Mouse (Mus musculus): ENCODE measurements at regions not wholly inside any gene's neighbourhood (a gene's known extent, or its start where the extent isn't known, plus 50 kb on each side); places are given as distances from the start of the nearest gene placed in this dataset.
A peak's percentile ranks its signal among the peaks of the same experiment; 100 is the strongest.

DNA sequence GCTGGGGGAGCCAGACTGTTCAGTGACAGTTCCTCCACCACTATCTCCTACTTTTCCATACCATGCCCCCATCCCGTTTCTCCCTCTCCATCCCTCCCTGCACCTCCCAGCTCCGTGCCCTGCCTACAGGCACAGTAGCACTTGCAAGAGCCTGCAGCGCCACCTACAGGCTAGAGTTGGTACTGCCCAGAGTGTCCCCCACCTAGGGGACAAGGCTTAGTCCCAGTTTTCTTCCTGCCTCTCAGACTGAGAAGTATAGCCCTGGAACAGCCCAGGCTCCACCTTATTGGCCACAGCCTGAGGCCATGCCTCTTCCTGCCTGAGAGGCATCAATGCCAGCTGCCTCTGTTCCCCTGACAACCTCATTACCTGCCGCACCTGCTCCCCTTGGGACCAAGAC, 351.3 kb downstream of the Ptpru start:
- Histone ChIP-seq H3K27ac (replicated peaks) (0 out of 2 replicates have a peak overlapping the region, but pooled peaks have one; percentile 50), H3K27me3 (peaks cover 12% of the 10 kb centered on the region), H3K4me3 (no peak overlapping the region), H3K36me3 (no peaks in the 10 kb centered on the region), H3K9me3 (no peaks in the 10 kb centered on the region), H3K4me1 (replicated peaks) (peaks cover 77% of the 10 kb centered on the region), H3K4me2 (no peak overlapping the region), H3K9ac (no peak overlapping the region)
- 6% methylated on average over 4 of the region's 4 CpGs for whole genome bisulfite sequencing
- ATAC-seq (ENCODE audit: low read depth): peak; percentile 29; the same call in 1 of the 2 replicates

DNA sequence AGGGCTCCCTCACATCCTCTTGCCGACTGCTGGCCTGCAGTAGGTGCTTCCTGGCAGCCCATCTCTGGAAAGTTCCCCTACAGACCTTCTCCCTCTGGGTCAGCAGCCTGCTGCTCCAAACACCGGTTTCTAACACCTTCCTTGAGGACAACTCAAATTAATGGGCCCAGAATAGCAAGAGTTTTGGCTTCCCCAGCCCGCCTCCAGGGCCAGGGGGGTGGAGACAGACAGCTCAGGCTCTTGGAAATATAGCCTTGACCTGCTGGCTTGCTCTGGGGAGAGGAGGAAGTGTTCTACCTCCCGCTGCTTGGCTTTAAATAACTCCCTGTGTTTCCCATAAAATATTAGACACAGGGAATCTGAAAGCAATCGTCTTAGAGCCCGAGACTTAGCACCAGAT, 349.8 kb downstream of the Ptpru start:
- ATAC-seq (ENCODE audit: low read depth): no peak

DNA sequence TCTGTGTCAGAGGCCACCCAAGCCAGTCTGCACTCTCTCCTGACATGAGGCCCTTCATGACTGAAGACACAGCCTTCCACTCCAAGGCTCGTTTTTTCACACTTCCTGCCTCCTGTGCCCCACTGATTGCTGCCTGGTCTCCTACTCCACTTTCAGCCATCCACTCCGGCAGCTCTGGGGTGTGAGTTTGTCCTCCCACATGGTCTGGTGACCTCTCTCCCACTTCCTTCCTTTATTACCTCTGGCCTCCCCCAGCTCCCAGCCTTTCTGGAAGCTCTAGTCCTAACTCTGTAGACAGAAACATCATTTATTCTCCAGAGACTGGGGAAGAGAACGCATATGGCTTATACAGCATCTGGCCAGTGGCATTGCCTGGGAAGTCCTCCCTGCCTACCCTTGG, 349.0 kb downstream of the Ptpru start:
- Histone ChIP-seq H3K9ac (no peak overlapping the region), H3K27ac (replicated peaks) (no peak overlapping the region), H3K4me3 (no peak overlapping the region), H3K36me3 (no peaks in the 10 kb centered on the region), H3K4me1 (replicated peaks) (peaks cover 77% of the 10 kb centered on the region), H3K27me3 (peaks cover 12% of the 10 kb centered on the region), H3K9me3 (no peaks in the 10 kb centered on the region), H3K4me2 (no peak overlapping the region)
- WGBS: 50% methylated on average over 3 of the region's 3 CpGs
- no peak for ATAC-seq (ENCODE audit: low read depth)

More for the DNA sequence above, 349.8 kb downstream of the Ptpru start:
- Histone ChIP-seq H3K27ac (replicated peaks) (no peak overlapping the region), H3K9me3 (no peaks in the 10 kb centered on the region), H3K4me1 (replicated peaks) (peaks cover 77% of the 10 kb centered on the region), H3K27me3 (peaks cover 12% of the 10 kb centered on the region), H3K36me3 (no peaks in the 10 kb centered on the region), H3K4me2 (no peak overlapping the region), H3K9ac (no peak overlapping the region), H3K4me3 (no peak overlapping the region)
- 42% methylated on average over 6 of the region's 6 CpGs for WGBS

DNA sequence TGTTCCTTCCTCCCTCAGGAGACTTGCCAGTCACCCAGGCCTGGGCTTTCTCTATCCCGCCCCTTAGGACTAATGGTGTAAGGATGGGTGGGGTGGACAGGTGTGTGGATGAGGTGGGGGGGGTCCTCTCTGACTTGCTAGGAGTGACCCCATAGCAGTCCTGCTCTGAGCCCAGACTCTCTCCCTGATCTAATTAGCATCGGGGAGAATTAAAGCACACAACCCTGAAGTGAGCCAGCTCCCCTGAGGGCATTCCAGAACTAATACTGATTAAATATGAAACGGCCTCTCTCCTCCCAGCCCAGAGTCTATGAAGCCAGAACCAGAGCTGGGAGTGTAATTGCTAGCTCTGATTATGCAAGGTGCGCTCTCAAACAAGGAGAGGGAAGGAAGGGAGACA, 346.1 kb downstream of the Ptpru start:
- Histone ChIP-seq H3K36me3 (no peaks in the 10 kb centered on the region), H3K27me3 (peaks cover 12% of the 10 kb centered on the region), H3K4me1 (replicated peaks) (peaks cover 66% of the 10 kb centered on the region), H3K27ac (replicated peaks) (peak overlapping the region; percentile 71), H3K9ac (no peak overlapping the region), H3K4me2 (no peak overlapping the region), H3K9me3 (no peaks in the 10 kb centered on the region), H3K4me3 (no peak overlapping the region)
- WGBS: 41% methylated on average over 4 of the region's 4 CpGs
- ATAC-seq (ENCODE audit: low read depth): peak; percentile 50; the same call in 1 of the 2 replicates

DNA sequence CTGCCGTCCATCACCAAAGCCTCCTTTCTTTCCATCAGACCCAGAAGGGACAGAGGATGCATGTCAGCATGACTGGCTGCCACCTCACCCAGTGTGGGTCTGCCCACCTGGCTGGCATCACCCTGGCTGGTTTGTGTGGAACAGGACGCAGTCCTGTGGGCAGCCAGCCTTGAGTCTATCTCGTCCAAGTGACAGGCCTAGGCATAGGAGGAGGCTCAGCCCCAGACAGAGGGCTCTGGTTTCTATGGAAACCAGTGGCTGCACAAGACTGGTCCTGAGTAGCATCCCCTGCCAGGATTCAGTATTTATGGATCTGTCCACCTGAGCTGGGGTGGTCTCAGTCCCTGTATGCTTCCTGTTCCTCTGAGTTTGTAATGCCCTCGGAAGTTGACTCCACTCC, 344.4 kb downstream of the Ptpru start:
- WGBS: 48% methylated on average over 4 of the region's 4 CpGs
- peaks cover 9% of the 10 kb centered on the region for H3K27me3 ChIP-seq
- H3K4me1 ChIP-seq (replicated peaks): peaks cover 52% of the 10 kb centered on the region
- H3K27ac ChIP-seq (replicated peaks): no peak overlapping the region
- no peak overlapping the region for H3K4me3 ChIP-seq
- no peaks in the 10 kb centered on the region for H3K9me3 ChIP-seq
- no peaks in the 10 kb centered on the region for H3K36me3 ChIP-seq
- ATAC-seq (ENCODE audit: low read depth): 0 out of 2 replicates have a peak, but pooled peaks have one; percentile 45
- no peak overlapping the region for H3K9ac ChIP-seq
- no peak overlapping the region for H3K4me2 ChIP-seq

DNA sequence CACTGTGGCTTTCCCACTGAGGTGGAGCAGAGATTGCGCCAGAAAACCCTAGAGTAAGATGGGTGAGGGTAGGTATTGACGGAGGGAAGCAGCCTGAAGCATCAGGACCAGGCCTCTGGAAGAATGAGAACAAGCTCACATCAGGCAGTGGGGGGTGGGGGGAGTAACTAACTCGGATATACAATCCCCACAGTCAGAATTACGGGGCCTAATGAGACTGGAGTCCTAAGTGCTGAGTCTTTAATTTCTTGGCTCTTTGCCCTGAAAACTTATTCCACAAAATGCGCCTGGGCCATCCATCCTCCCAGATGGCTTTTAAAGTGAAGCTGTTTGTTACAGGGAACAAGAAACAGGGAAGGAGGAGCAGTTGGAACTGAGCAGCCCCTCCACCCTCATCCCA, 341.2 kb downstream of the Ptpru start:
- no peak overlapping the region for H3K4me2 ChIP-seq
- WGBS: 55% methylated on average over 5 of the region's 5 CpGs
- no peak overlapping the region for H3K4me3 ChIP-seq
- no peak overlapping the region for H3K27ac ChIP-seq (replicated peaks)
- no peak for ATAC-seq (ENCODE audit: low read depth)
- no peaks in the 10 kb centered on the region for H3K9me3 ChIP-seq
- H3K9ac ChIP-seq: peak overlapping the region; percentile 3; the same call in 1 of the 2 replicates
- H3K4me1 ChIP-seq (replicated peaks): peaks cover 42% of the 10 kb centered on the region
- no peaks in the 10 kb centered on the region for H3K27me3 ChIP-seq
- no peaks in the 10 kb centered on the region for H3K36me3 ChIP-seq

DNA sequence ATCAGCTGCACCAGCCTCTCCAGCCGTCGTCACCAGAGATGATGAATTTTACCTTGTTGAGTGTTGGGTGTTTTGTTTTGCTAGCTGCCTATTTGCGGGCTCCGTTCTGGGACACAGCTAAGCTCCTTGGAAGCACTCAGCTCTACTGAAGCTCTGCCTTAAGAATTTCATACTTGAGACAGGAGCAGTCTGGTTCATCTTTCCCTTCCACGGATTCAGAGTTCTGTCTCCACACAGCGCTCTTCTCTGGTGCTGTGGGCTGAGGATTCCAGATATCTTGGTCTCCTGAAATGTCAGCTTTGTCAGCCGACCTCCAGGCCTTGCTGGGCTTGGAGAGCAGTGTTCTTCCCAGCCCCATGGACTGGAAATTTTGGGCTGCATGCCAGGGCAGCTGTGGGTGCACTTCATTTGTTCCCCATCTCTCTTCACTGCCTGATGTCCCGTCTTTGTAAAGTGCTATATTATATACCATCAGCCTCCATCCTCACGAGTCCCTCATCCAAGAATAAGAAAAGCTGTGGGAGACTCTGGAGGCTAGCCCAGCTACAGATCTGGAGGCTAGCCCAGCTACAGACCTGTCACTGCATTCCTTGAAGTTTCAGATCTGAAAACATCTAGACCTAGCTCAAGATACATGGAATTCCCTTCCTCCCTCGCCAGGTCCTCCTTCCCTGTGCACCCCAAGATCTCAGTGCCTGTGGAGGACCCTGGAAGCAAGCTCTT, 337.0 kb downstream of the Ptpru start:
- Histone ChIP-seq H3K4me2 (no peak overlapping the region), H3K4me3 (no peak overlapping the region), H3K27me3 (no peaks in the 10 kb centered on the region), H3K4me1 (replicated peaks) (peaks cover 10% of the 10 kb centered on the region), H3K36me3 (no peaks in the 10 kb centered on the region), H3K27ac (replicated peaks) (no peak overlapping the region), H3K9me3 (no peaks in the 10 kb centered on the region), H3K9ac (no peak overlapping the region)
- 82% methylated on average over 10 of the region's 10 CpGs for WGBS
- no peak for ATAC-seq (ENCODE audit: low read depth)

DNA sequence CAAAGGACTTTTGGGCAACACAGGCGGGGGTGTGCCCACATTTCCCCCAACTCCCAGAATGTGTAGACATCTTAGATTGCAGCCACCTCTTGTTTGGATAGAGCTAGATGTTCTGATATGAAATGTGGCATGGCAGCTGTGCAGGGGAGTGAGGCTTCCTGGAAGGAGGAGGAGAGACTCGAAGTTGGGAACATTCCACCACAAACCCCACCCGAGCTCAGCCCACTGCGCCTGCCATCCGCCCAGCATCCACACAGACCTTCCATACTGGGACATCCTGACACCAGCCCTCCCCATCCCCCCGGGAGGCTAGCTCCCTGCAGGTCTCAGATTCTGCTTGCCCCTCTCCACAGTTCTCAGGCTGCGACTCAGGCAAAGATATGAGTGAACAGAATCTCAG, 329.9 kb downstream of the Ptpru start:
- no peak overlapping the region for H3K9ac ChIP-seq
- no peak for ATAC-seq (ENCODE audit: low read depth)
- H3K9me3 ChIP-seq: no peaks in the 10 kb centered on the region
- H3K36me3 ChIP-seq: no peaks in the 10 kb centered on the region
- no peaks in the 10 kb centered on the region for H3K27me3 ChIP-seq
- no peak overlapping the region for H3K4me2 ChIP-seq
- WGBS: 76% methylated on average over 7 of the region's 7 CpGs
- H3K4me3 ChIP-seq: no peak overlapping the region
- H3K27ac ChIP-seq (replicated peaks): no peak overlapping the region
- H3K4me1 ChIP-seq (replicated peaks): no peaks in the 10 kb centered on the region

DNA sequence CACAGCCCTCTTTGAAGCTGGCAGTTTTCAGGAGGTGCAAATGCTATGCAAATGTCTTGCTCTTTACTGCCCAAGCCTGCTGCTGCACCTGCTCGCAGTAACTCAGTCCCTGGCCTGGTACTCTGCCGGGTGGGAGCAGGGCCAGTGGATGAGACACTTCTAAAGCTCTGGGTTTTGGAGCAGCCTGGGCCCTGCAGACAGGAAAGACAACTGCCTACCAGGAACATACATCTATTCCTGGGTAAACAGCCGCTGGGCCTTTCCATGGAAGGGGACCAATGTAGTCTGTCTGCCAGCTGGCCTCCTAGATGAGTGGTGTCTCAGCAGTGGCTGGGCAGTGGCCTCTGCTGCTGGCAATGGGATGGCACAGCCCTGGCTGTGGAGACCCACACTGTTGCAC, 326.5 kb downstream of the Ptpru start:
- H3K4me2 ChIP-seq: no peak overlapping the region
- no peaks in the 10 kb centered on the region for H3K36me3 ChIP-seq
- ATAC-seq (ENCODE audit: low read depth): no peak
- H3K4me3 ChIP-seq: no peak overlapping the region
- no peaks in the 10 kb centered on the region for H3K27me3 ChIP-seq
- H3K27ac ChIP-seq (replicated peaks): no peak overlapping the region
- H3K4me1 ChIP-seq (replicated peaks): no peaks in the 10 kb centered on the region
- no peaks in the 10 kb centered on the region for H3K9me3 ChIP-seq
- H3K9ac ChIP-seq: no peak overlapping the region
- 54% methylated on average over 3 of the region's 3 CpGs for WGBS

DNA sequence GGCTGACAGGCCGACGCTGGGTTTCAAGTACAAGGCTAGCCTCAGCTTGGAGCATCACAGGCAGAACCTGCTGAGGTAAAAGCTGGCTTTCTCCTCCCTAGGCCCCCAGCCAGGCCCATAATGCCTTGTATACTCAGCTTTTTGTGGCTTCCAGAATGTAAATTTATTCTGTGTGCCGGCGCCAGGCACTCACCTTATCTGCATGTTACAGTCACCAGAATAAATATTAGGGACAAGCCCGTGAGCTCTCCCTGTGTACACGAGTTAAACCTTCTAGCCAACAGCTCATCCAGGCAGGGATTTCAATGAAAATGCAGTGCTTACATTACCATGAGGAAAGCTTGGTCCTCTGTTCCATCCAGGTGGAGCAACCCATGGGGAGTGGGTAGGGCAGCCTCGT, 325.3 kb downstream of the Ptpru start:
- WGBS: 76% methylated on average over 7 of the region's 7 CpGs
- Histone ChIP-seq H3K9me3 (no peaks in the 10 kb centered on the region), H3K4me2 (no peak overlapping the region), H3K27ac (replicated peaks) (no peak overlapping the region), H3K4me1 (replicated peaks) (no peaks in the 10 kb centered on the region), H3K27me3 (no peaks in the 10 kb centered on the region), H3K4me3 (no peak overlapping the region), H3K9ac (no peak overlapping the region), H3K36me3 (no peaks in the 10 kb centered on the region)
- ATAC-seq (ENCODE audit: low read depth): no peak

DNA sequence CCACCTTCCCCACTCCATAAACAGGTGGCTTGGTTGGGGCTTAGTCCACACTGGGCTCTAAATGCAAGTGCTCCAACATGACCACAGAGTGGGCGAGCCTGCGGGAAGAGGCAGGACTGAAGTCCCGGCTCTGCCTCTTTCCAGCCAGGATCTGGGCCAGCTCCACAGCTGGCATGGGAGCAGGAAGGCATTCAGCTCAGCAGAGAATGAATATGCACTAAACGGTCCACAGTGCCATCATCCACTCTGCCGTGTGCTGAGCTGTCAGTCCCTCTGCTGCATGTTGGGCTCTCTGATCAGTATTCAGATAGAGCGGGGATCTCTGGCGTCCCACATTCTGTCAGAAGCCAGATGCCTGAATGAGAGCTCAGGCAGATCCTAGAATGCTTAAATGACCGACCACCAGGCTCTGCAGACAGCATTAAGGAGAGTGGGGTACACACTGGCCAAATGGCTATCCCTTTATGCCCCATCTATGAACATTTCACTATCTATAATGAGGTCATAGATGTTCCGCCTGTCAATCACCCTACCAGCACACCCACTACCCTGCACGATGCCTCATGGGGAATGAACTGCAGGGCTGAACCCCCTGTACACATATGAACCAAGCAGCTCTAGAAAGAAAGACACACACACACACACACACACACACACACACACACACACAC, 317.3 kb downstream of the Ptpru start:
- WGBS: 83% methylated on average over 10 of the region's 10 CpGs
- ATAC-seq (ENCODE audit: low read depth): no peak
- no peak overlapping the region for H3K27ac ChIP-seq (replicated peaks)

DNA sequence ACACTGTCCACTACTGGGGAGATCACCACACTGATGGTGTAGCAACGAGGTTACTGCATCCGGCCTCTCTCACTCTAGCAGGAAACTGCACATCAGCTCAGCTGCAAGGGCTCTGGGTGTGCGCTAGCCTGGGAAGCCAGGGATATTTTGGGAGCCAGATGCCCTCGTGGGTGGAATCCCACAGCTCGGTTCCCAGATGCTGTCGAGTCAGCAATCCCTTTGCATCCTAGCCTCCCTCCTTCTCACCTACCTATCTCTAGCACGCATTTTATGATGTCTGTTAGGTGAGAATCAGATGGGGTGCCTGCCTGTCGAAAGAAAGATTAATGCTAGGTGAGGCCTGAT, 316.8 kb downstream of the Ptpru start:
- WGBS: 84% methylated on average over 8 of the region's 8 CpGs
- no peak for ATAC-seq (ENCODE audit: low read depth)

More for the DNA sequence above, 317.3 kb downstream of the Ptpru start:
- Histone ChIP-seq H3K9me3 (no peaks in the 10 kb centered on the region), H3K4me2 (no peak overlapping the region), H3K36me3 (no peaks in the 10 kb centered on the region), H3K4me1 (replicated peaks) (no peaks in the 10 kb centered on the region), H3K27me3 (no peaks in the 10 kb centered on the region; the same call in 1 of the 2 replicates), H3K9ac (no peak overlapping the region), H3K4me3 (no peak overlapping the region)

More for the DNA sequence above, 316.8 kb downstream of the Ptpru start:
- H3K9ac ChIP-seq: no peak overlapping the region
- H3K4me3 ChIP-seq: no peak overlapping the region
- no peaks in the 10 kb centered on the region for H3K4me1 ChIP-seq (replicated peaks)
- no peaks in the 10 kb centered on the region for H3K36me3 ChIP-seq
- no peaks in the 10 kb centered on the region for H3K9me3 ChIP-seq
- no peaks in the 10 kb centered on the region; the same call in 1 of the 2 replicates for H3K27me3 ChIP-seq
- H3K27ac ChIP-seq (replicated peaks): no peak overlapping the region
- no peak overlapping the region for H3K4me2 ChIP-seq

Measured in neural tube, embryonic 13.5 days (tissue).